Mouse (Mus musculus): Measurements from ENCODE around the gene Rps24.
"Not testable (repeated sequence)": the region's sequence is repeated elsewhere in the genome, so short reads cannot be mapped to it uniquely, and the experiment has no call there.

Rps24 gene

GRCm38 (mm10) chr14:24486773-24487227, at the start of gene Rps24, which contains the start of gene Polr3a:
TSS of gene Rps24 (plus strand) at chr14:24487125.
TSS of gene Polr3a (minus strand) at chr14:24487058.
- peak; percentile 94 for DNase-seq

DNA sequence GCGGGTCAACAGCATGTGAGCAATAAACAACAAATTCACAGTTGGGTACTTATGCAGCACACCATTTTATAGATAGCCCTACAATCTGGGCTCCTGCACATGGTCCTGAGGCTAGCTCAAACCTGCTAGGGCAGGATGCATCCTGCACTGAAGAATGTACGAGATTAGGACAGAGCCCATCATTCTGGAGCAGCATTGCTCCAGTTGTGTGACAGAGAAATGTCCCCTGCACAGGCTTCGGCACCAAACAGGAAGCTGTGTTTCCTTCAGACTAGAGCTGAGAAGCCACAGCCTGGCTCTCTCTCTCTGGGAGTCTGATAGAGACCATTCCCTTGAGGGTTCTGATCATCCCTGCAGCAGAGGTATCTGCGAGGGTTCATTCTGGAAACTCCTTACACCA, 43.4 kb upstream of the Rps24 start:
- not testable (repeated sequence) for DNase-seq

- no peak for DNase-seq
These were observed 28.7 kb upstream of the Rps24 start for GRCm38 (mm10) chr14:24458191-24458590.

DNA sequence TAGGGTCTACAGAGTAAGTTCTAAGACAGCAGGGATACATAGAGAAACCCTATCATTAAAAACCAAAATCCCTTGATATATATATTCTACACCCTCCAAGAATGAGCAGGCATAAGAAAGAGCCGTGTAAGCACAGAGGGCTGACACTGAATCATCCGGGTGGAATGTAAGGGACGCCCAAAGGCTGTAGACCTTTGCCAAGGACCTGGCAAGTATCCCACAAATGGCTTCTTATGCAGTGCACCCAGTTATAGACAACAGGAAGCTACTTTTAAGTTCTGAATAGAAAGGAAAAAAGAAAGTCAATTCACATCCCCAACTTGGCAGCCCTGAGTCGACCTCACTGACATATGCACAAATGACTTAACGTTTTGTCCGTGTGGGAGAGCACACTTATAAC, 18.1 kb upstream of the Rps24 start:
- no peak for DNase-seq

DNA sequence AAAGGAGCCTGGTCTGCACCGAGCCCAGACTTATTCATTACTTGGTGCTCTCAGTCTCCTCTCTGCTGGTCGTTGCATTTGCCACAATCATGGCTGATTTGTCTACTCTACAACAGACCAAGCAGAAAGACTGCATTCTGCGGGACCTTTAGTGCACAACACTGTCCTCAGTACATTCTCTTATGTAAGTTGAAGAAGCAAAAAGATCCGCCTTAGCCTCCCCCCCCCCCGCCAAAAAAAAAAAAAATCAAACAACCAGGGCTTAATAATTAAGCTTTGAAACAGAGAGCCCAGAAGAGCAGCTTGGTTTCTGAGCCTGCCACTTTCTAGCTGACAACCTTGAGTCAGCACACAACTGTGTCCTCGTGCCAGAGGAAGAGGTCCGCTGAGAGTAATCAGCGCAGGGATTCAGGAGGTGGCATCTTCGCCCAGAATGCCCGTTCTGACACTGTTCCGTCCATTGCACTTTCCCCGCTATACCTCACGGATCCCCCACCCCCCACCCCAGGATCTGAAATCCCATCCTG, 621 bp upstream of the Rps24 start:
- DNase-seq = peak; percentile 44

DNA sequence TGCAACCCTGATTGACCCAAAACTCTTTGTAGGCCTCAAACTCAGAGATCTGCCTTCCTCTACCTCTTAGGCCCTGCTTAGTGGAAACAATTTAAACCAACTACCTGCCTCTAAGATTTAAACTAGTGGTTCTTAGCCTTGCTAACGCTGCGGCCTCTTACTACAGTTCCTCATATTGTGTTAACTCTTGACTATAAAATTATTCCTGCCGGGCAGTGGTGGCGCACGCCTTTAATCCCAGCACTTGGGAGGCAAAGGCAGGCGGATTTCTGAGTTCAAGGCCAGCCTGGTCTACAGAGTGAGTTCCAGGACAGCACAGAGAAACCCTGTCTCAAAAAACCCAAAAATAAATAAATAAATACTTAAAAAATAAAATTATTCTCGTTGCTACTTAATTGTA, 2.8 kb downstream of the Rps24 start:
- DNase-seq = not testable (repeated sequence)

DNA sequence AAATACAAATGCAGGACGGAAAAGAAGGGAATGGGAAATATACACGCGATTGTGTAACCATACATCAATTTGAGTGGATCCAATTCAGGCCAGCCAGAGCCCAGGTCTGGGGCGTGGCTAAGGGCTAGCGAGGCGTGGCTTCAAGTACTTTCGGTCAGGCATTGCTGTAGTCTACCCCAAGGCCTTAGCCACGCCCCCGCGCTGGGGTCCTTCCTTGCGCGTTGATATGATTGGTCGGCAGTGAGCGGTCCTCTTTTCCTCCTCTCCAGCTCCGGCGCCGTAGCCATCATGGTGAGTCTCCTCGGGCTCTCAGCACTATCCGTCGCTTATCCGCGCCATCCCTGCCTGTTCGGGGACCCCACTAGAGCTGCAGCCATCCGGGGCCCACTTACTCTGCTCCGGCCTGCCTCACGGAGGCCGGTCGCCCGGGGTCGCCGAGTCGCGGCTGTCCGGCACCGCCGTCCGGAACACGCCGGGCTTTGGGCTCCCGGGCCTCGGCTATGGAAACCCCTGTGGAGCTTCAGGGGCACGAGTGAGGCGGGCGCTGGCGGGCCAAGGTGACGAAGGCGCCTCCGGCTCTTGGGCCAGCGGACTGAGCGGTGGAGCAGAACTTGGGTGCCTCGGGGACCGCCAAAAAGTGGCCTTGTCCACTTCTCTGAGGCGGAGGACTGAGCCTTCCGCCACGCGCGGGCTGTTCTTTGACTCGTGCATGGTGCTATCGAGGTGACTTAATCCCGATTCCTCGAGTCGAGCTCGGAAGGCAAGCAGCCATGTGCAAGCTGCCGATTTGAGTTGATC, 3.7 kb downstream of the Rps24 start:
- peak; percentile 98 for DNase-seq

- DNase-seq = no peak
These were observed 4.5 kb downstream of the Rps24 start for GRCm38 (mm10) chr14:24491266-24491981.

GRCm38 (mm10) chr14:24493256-24493655, 6.3 kb downstream of the Rps24 start:
- no peak for DNase-seq

DNA sequence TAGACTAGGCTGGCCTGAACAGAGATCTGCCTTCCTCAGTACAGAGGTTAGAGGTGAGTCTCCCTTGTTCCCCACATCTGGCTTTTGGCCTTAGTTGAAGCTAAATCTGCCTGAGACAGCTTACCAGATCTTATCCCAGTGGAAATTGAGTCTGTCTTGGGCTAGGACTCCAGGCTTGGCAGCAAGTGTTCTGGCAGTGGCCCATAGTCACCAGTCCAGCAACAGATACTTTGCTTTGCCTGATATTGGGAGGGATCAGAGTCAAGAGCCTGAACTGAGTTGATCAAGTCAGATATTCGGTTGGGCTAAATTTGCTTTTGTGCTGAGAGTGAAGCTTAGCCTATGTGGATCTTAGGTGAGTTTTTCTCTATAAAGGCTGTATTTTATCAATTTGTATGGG, 9.6 kb downstream of the Rps24 start:
- DNase-seq = no peak

DNA sequence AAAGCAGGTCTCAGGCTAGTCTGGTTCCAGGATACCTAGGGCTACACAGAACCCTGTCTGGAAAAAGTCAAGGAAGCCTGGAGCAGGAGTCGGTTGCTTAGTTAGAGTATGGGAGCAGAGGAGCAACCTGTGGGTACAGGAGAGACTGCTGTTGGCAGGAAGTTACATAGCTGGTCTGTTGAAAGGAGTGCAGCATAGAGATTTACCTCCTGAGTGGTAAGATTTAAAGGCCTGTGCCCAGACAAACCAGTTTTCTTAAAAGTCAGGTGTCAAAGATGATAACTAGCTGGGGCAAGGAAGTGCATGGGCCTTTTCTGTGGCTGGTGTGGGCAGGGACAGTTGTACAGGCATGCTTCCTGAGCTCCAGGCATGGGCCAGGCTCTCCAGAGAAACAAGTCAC, 10.5 kb downstream of the Rps24 start:
- no peak for DNase-seq

GRCm38 (mm10) chr14:24498561-24499255, 11.8 kb downstream of the Rps24 start:
- DNase-seq = no peak

GRCm38 (mm10) chr14:24499478-24499877, 12.6 kb downstream of the Rps24 start:
- no peak for DNase-seq

- DNase-seq = peak; percentile 81
These were observed 13.3 kb downstream of the Rps24 start for GRCm38 (mm10) chr14:24500091-24500844.

DNA sequence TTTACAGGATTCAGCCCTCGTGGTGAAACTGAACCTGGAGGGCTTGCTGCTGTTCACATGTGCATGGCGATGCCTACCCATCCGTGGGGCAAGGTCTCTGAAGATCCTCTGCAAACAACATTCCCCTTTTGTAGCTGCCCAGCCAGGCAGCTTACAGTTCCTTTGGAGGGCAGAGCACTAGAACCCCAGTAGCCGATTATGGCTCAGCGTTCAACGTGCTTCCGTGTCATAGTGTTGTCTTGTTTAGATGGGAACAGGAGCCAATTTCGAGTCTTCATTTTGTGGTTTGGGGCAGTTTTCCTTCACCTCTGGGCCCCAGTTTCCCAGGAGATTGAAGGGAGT, 13.9 kb downstream of the Rps24 start:
- DNase-seq = no peak

DNA sequence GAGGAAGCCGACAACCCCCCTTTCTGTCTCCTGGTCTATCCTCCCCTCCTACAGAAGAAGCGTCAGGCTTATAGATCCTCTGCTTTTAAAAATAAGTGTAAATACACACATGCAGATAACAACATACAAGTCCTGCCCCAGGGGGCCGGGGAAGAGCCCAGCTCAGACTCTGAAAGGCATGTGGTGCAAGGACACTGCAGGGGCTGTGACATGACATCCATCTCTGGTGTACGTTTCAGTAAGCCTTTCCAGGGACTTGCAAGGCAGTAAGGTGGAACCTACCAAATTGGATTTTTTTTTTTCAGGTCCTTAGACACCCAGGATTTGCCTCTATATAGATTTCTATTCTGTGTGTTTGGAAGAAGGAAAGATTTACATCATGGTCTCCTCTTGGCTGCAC, 14.3 kb downstream of the Rps24 start:
- no peak for DNase-seq

GRCm38 (mm10) chr14:24507452-24508069, 20.6 kb downstream of the Rps24 start:
- DNase-seq = no peak

DNA sequence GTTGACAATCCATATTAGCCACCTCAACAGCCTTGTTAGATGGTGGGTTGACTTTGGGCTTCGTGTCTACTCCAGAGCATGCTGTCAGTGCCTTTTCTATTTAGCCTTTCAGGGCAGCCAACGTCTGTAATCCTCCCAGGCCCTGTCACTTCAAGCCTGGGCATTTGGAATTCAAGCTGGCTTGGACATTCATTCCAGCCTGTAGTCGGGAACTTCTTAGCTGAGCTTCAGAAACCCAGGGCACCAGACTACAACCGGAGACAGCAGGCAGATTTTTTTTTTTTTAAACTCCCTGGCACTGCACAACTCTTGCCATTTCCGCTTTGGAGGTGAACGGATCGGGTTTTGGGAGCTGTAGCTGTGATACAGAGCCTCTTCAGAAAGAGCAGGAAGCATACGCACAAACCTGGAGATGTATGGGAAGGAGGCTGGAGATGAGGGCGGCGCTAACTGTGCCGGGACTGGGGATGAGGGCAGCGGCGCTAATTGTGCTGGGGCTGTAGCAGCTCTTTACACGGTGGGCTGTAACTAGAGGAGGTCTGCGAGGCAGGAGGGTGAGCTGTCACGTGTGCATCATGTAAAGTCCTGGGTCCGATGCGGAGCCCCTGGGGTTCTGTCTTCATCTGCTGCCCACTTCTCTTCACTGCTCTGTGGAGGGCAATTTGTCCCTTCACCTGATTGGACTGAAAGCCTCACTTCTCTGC, 21.3 kb downstream of the Rps24 start:
- DNase-seq = no peak

DNA sequence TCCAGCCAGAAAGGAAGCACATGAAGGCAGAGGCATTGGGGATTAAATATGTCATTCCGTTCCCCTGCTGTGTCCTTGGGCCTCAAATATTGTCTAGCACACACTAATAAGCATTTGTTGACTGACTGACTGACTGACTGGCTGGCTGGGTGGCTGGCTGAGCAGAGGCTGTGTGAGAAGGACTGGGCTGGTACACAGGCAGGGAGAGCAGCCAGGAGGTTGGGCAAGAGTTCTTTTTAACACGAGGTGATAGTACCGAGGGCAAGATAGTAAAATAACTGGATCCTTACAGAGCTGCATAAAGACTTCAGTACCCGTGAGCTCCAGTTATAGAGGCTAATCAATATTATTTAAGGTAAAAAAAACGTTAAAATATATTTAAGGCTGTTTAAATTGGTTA, 22.6 kb downstream of the Rps24 start:
- DNase-seq = no peak

DNA sequence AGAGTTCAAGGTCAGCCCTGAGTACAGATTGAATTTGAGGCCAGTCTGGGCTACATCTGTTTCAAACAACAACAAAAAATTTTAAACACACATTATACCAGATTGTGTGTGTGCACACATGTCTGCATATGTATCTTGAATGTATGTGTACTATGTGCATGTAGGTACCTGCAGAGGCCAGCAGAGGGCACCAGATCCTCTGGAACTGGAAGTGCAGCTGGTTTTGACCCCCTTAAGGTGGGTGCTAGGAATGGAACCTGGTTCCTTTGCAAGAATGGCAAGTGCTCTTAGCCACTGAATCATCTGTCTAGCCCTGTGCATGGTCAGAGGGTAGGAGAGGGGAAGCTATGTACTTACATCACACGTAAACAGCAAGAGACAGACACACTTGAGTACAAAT, 23.3 kb downstream of the Rps24 start:
- no peak for DNase-seq

DNA sequence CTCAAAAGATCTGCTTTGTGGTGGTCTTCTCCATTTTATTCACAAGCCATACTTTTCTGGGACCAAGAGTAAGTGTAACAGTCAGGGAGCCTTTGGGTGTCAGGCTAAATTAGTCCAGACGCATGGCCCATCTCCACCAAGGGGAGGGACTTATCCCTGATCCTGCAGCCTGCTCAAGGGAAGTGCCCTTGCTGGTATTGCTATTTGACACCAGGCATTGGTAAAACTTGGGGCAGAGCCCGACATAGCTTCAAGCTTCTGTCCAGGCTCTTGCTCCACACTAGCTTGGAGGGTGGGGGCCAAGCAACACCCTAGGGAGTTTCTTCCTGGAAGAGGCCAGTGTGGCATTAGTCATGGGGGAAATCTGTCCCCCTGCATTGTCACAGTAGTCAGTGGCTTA, 23.8 kb downstream of the Rps24 start:
- no peak for DNase-seq

All from kidney, adult 18-20 months (tissue).